Mouse (Mus musculus) stomach, postnatal 0 days (tissue): ENCODE measurements around the gene Ankle1. TPM values are rescaled to one million over a fixed set of nuclear protein-coding genes. Genes with fewer than 3 reads are reported as not detected.

ENCODE experiments used
- ATAC-seq: fragments of 200-750 bp; cut with Nextera tagmentation; 2 replicates; pipeline ENCODE4 v1.8.0; 2017; ENCODE audit not compliant: low FRiP score, low TSS enrichment
- DNase-seq: peaks from one replicate; pipeline ENCODE4 v3.0.0-alpha.2; 2016; ENCODE audit warnings: low spot score
- H3K27ac ChIP-seq: fragments of 300-500 bp; sonication (generic); replicated peaks from 2 replicates; pipeline ENCODE4 v1.5.1; 2014; ENCODE audit warnings: mild to moderate bottlenecking, control low read depth
- H3K27me3 ChIP-seq: fragments of 300-500 bp; sonication (generic); 2 replicates; pipeline ENCODE4 v1.6.1; 2014; ENCODE audit warnings: low read length; ENCODE audit not compliant: control insufficient read depth, insufficient read depth
- H3K36me3 ChIP-seq: fragments of 300-500 bp; sonication (generic); 2 replicates; pipeline ENCODE4 v1.6.1; 2014; ENCODE audit warnings: low read length, mixed read lengths; ENCODE audit not compliant: control insufficient read depth, insufficient read depth
- H3K4me1 ChIP-seq: fragments of 300-500 bp; sonication (generic); replicated peaks from 2 replicates; pipeline ENCODE4 v1.6.1; 2014; ENCODE audit warnings: antibody characterized with exemption; ENCODE audit not compliant: control insufficient read depth, insufficient read depth
- H3K4me2 ChIP-seq: fragments of 300-500 bp; sonication (generic); replicated peaks from 2 replicates; pipeline ENCODE4 v1.6.1; 2014; ENCODE audit warnings: low read depth, mild to moderate bottlenecking, control low read depth, moderate library complexity
- H3K4me3 ChIP-seq: fragments of 300-500 bp; sonication (generic); 2 replicates; pipeline ENCODE4 v1.5.1; 2014; ENCODE audit warnings: low read depth, low read length, control low read depth
- H3K9ac ChIP-seq: fragments of 300-500 bp; sonication (generic); 2 replicates; pipeline ENCODE4 v1.6.1; 2014; ENCODE audit warnings: mild to moderate bottlenecking, low read length, control low read depth, mixed read lengths
- H3K9me3 ChIP-seq: fragments of 300-500 bp; sonication (generic); 2 replicates; pipeline ENCODE4 v1.6.1; 2016; ENCODE audit warnings: low read length; ENCODE audit not compliant: control insufficient read depth
- CTCF ChIP-seq: IDR thresholded peaks from 2 replicates; pipeline ENCODE4 v1.5.1; 2016; ENCODE audit warnings: antibody characterized with exemption, low read depth, mild to moderate bottlenecking, moderate library complexity
- EP300 ChIP-seq: optimal IDR thresholded peaks from 2 replicates; pipeline ENCODE3; 2016; ENCODE audit warnings: antibody characterized with exemption
- whole genome bisulfite sequencing: fragments of 180-500 bp; shearing (Covaris S2); extraction: QIAGEN DNeasy Blood & Tissue Kit; methylation state at CpG from one replicate; pipeline ENCODE4 v1.1.7; 2014; 5-methylcytosine and 5-hydroxymethylcytosine counted together
- polyA plus RNA-seq: library from polyadenylated mRNA; unstranded; fragments of >200 nt; fragmentation: Nextera tagmentation; extraction: Ambion mirVana; gene quantifications from 2 replicates; pipeline ENCODE4 v1.2.1, GENCODE M21; 2015

Gene Ankle1
- polyA plus RNA-seq, 1 experiment from 2014 or later: 6.4 TPM

DNA sequence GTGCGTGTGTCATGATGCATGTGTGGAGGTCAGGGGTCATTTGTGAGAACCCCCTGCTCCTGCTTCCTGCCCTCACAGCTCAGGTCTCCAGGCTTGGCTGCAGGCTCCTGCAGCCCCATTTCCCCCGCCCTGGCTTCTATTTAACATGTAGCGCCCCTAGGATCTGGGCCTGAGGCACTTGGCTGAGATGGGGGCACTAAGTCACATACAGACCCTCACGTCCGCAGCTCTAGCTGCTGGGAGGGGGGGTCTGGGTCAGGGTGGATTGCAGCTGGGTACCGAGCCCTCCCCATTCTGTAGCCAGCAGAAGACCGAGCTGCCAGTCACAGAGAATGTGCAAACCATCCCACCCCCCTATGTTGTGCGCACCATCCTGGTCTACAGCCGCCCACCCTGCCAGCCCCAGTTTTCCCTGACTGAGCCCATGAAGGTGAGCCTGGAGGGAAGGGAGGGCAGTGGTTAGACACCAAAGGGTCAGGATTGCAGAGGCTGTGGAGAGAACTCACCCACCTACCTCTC lies 3.3 kb upstream of the Ankle1 start:
- no peak for DNase-seq
- Histone ChIP-seq H3K9ac (no peak overlapping the region), H3K4me2 (no peak overlapping the region), H3K27ac (no peak overlapping the region), H3K4me1 (peaks cover 13% of the 10 kb centered on the region), H3K27me3 (no peaks in the 10 kb centered on the region), H3K36me3 (peaks cover 6% of the 10 kb centered on the region; the same call in 1 of the 2 replicates), H3K4me3 (no peak overlapping the region), H3K9me3 (no peaks in the 10 kb centered on the region)
- WGBS: 84% methylated on average over 9 of the region's 9 CpGs
- no peak for ATAC-seq
- TF ChIP-seq CTCF: no peak
- no peak for TF ChIP-seq EP300

DNA sequence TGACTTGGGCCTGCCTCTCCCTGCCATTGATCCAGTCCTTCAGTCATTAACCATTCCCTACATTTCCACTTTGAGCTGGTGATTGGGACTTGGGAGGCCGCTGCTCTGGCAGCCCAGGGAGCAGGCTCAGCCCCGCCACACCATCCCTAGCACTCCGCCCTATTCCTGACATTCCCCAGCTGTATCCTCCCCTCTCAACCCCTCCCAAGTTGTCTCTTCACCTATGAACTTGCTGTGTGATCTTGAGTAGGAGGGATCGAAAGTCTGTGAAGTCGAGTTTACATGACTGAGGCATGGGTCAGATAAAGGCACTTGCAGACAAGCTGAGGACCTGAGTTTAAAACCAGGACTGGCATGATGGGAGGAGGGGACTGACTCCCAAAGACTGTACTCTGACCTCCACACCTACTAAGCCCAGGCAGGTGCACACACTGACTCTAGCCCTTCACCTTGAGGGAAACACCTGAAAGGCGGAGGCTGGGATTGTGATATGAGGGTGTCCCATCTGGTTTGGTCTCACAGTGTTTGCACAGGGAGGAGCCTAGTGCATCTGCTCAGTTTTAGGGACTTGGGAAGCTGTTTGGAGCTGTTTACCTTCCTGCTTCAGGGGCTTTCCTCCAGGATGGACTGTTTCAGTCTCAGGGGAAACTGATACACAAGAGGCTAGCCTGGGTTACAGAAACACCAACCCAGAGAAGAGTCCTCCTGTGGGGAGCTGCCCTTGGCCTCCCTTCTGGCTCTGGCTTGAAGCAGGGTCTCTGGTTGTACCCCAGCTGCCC lies 2.5 kb upstream of the Ankle1 start:
- TF ChIP-seq EP300: no peak
- TF ChIP-seq CTCF: no peak
- ATAC-seq (no peak), DNase-seq (no peak)
- Histone ChIP-seq H3K4me1 (peaks cover 11% of the 10 kb centered on the region), H3K9ac (no peak overlapping the region), H3K36me3 (peaks cover 5% of the 10 kb centered on the region; the same call in 1 of the 2 replicates), H3K4me2 (no peak overlapping the region), H3K9me3 (no peaks in the 10 kb centered on the region), H3K4me3 (no peak overlapping the region), H3K27me3 (no peaks in the 10 kb centered on the region), H3K27ac (no peak overlapping the region)
- WGBS: 62% methylated on average over 6 of the region's 6 CpGs

DNA sequence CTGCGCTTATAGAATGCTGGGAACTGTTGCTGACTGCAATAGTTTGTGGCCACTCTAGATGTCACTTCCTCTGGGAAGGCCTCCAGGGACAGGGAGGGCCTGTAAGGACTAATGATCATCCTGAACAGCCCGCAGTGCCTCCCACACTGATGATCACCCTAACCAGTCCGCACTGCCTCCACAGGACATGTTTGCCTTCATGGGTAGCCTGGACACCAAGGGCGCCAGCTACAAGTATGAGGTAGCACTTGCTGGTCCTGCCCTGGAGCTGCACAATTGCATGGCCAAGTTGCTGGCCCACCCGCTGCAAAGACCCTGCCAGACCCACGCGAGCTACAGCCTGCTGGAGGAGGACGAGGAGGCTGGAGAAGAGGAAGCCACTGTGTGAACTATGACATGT lies 1.8 kb upstream of the Ankle1 start:
- H3K27me3 ChIP-seq: no peaks in the 10 kb centered on the region
- no peak overlapping the region for H3K27ac ChIP-seq
- 87% methylated on average over 8 of the region's 8 CpGs for WGBS
- TF ChIP-seq EP300 (no peak), CTCF (no peak)
- no peaks in the 10 kb centered on the region for H3K9me3 ChIP-seq
- peaks cover 2% of the 10 kb centered on the region; the same call in 1 of the 2 replicates for H3K36me3 ChIP-seq
- H3K4me3 ChIP-seq: no peak overlapping the region
- no peak overlapping the region for H3K4me2 ChIP-seq
- H3K4me1 ChIP-seq: peaks cover 11% of the 10 kb centered on the region
- DNase-seq (no peak), ATAC-seq (no peak)
- no peak overlapping the region for H3K9ac ChIP-seq

DNA sequence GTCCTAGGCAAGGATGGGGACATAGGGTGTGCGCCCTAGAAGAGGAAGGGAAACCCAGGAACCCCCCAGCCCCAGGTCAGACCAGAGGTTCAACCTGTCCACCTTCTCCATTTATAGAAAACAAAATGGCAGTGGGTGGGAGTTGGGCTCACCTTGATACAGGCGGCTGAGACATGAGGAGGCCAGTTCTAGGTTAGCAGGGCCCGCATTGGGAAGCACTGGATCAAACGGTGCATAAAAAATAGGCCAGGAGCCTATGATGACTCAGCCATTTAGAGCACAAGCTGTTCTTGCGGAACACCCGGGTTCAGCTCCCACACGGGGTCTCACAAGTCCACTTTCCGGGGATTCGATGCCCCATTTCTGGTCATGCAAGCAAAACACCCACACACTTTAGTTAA lies 859 bp upstream of the Ankle1 start:
- Histone ChIP-seq H3K4me1 (peaks cover 11% of the 10 kb centered on the region), H3K9me3 (no peaks in the 10 kb centered on the region), H3K9ac (no peak overlapping the region), H3K4me3 (no peak overlapping the region), H3K27me3 (no peaks in the 10 kb centered on the region), H3K4me2 (no peak overlapping the region; the same call in 1 of the 2 replicates), H3K27ac (no peak overlapping the region), H3K36me3 (peaks cover 3% of the 10 kb centered on the region)
- TF ChIP-seq CTCF: no peak
- no peak for TF ChIP-seq EP300
- WGBS: 81% methylated on average over 9 of the region's 9 CpGs
- DNase-seq (no peak), ATAC-seq (no peak)

DNA sequence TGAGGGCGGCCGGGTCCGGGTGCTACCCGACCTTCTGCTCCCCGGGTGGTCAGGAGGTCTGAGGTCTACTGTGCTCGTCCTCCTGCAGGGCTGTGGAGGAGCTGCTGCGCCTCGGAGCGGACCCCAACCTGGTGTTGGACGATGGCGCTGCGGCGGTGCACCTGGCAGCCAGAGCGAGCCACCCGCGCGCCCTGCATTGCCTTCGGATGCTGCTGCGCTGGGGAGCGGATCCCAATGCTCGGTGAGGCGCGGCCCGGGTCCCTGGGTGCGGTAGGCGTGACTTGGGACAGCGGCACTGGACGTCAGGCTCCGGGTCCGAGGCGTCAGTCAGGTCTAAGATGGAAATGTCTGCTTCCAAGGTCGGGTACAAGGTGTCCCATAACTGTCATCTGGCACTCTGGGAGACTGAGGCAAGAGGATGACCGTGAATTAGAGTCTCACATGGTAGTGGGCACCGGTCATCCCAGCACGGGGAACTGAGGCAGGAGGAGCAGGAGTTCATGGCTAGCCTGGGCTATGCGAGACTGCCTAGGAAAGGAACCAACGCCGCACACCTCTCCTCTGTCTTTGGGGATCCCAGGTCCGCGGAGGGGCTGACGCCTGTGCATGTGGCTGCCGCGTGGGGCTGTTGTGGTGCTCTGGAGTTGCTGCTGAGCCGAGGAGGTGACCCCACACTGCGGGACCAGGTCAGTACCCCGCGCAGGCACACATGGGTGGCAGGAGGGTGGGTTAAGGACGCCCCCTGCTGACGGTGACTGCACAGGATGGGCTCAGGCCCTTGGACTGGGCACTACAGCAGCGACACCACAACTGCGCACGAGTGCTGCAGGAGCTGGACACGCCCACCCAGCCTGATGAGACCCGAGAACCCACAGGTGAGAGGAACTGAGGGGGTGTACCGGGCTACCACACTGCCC lies 547 bp downstream of the Ankle1 start:
- H3K4me1 ChIP-seq: peaks cover 11% of the 10 kb centered on the region
- H3K27ac ChIP-seq: no peak overlapping the region
- peak overlapping the region; percentile 92 for H3K4me2 ChIP-seq
- DNase-seq: peak; percentile 82
- TF ChIP-seq EP300 (no peak), CTCF (peak; percentile 83)
- under 1% methylated on average over 49 of the region's 55 CpGs for WGBS
- ATAC-seq: peak; percentile 68
- no peaks in the 10 kb centered on the region for H3K27me3 ChIP-seq
- peak overlapping the region; percentile 58 for H3K4me3 ChIP-seq
- no peaks in the 10 kb centered on the region for H3K9me3 ChIP-seq
- H3K36me3 ChIP-seq: peaks cover 3% of the 10 kb centered on the region
- peak overlapping the region; percentile 50 for H3K9ac ChIP-seq
